Mouse (Mus musculus) midbrain, embryonic 13.5 days (tissue): ENCODE data around the gene Hist2h2be. TPM values are rescaled to one million over a fixed set of nuclear protein-coding genes. Genes with fewer than 3 reads are reported as not detected.
"Not testable (repeated sequence)": the region's sequence is repeated elsewhere in the genome, so short reads cannot be mapped to it uniquely, and the experiment has no call there.

Experiments used
- ATAC-seq: fragments of 200-750 bp; cut with Nextera tagmentation; 2 replicates; pipeline ENCODE4 v1.8.0; 2017; ENCODE audit warnings: mild to moderate bottlenecking, moderate TSS enrichment, moderate library complexity
- H3K27ac ChIP-seq: fragments of 300-500 bp; sonication (generic); 2 replicates; pipeline ENCODE4 v1.5.1; 2015; ENCODE audit warnings: inconsistent platforms, mild to moderate bottlenecking, moderate library complexity
- H3K27me3 ChIP-seq: fragments of 300-500 bp; sonication (generic); 2 replicates; pipeline ENCODE4 v1.6.1; 2015; ENCODE audit warnings: mild to moderate bottlenecking, inconsistent platforms
- H3K36me3 ChIP-seq: fragments of 300-500 bp; sonication (generic); 2 replicates; pipeline ENCODE4 v1.6.1; 2015; ENCODE audit warnings: mild to moderate bottlenecking, inconsistent platforms
- H3K4me1 ChIP-seq: fragments of 300-500 bp; sonication (generic); replicated peaks from 2 replicates; pipeline ENCODE4 v1.6.1; 2015; ENCODE audit warnings: inconsistent platforms
- H3K4me2 ChIP-seq: fragments of 300-500 bp; sonication (generic); replicated peaks from 2 replicates; pipeline ENCODE4 v1.6.1; 2015; ENCODE audit warnings: moderate library complexity, mild to moderate bottlenecking, inconsistent platforms
- H3K4me3 ChIP-seq: fragments of 300-500 bp; sonication (generic); replicated peaks from 2 replicates; pipeline ENCODE4 v1.5.1; 2015; ENCODE audit warnings: mild to moderate bottlenecking, inconsistent platforms
- H3K9ac ChIP-seq: fragments of 300-500 bp; sonication (generic); replicated peaks from 2 replicates; pipeline ENCODE4 v1.6.1; 2015; ENCODE audit warnings: mild to moderate bottlenecking, inconsistent platforms
- H3K9me3 ChIP-seq: fragments of 300-500 bp; sonication (generic); 2 replicates; pipeline ENCODE4 v1.6.1; 2016; ENCODE audit warnings: mild to moderate bottlenecking, inconsistent platforms
- WGBS: fragments of 180-500 bp; shearing (Covaris S2); methylation state at CpG from one replicate; pipeline ENCODE4 v1.1.7; 2015; 5-methylcytosine and 5-hydroxymethylcytosine counted together
- polyA plus RNA-seq: library from polyadenylated mRNA; unstranded; fragments of >200 nt; fragmentation: Nextera tagmentation; extraction: Ambion mirVana; gene quantifications from 2 replicates; pipeline ENCODE4 v1.2.1, GENCODE M21; 2015

Gene Hist2h2be
- polyA plus RNA-seq, 1 experiment from 2014 or later = 6.5 TPM

DNA sequence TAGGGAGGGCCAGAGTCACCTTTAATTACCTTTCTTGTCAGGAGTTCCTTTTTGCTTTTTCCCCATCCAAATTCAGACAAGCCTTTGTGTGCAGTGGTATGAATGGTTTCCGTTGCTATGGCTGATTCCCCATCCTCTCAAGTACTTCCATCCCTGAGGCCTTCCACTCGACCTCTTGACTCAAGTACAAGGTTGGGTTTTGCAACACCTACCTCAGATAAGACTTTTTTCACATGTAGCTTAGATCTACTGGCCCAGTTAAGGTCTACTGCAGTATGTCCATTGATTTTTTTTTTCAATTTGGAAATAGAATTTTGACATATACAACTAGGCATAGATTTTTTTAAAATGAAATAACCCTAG lies 10.8 kb downstream of the Hist2h2be start:
- H3K27me3 ChIP-seq = no peaks in the 10 kb centered on the region
- H3K36me3 ChIP-seq = no peaks in the 10 kb centered on the region
- H3K9me3 ChIP-seq = no peaks in the 10 kb centered on the region
- H3K27ac ChIP-seq = no peak overlapping the region
- no peak overlapping the region for H3K4me2 ChIP-seq
- no peak for ATAC-seq
- WGBS = 61% methylated on average over 2 of the region's 2 CpGs
- no peak overlapping the region for H3K9ac ChIP-seq
- no peak overlapping the region for H3K4me3 ChIP-seq
- H3K4me1 ChIP-seq = peaks cover 1% of the 10 kb centered on the region

- WGBS = 97% methylated on average over 2 of the region's 2 CpGs
- H3K4me3 ChIP-seq = no peak overlapping the region
- H3K9me3 ChIP-seq = no peaks in the 10 kb centered on the region
- no peak overlapping the region for H3K4me2 ChIP-seq
- H3K36me3 ChIP-seq = no peaks in the 10 kb centered on the region
- H3K4me1 ChIP-seq = peaks cover 17% of the 10 kb centered on the region
- H3K27me3 ChIP-seq = no peaks in the 10 kb centered on the region
- no peak for ATAC-seq
- no peak overlapping the region for H3K9ac ChIP-seq
- no peak overlapping the region for H3K27ac ChIP-seq
These were observed 14.0 kb downstream of the Hist2h2be start for GRCm38 (mm10) chr3:96234914-96235313.

- 80% methylated on average over 3 of the region's 3 CpGs for WGBS
- Histone ChIP-seq H3K4me2 (no peak overlapping the region), H3K4me3 (no peak overlapping the region), H3K4me1 (peaks cover 20% of the 10 kb centered on the region), H3K9ac (no peak overlapping the region), H3K27ac (no peak overlapping the region), H3K36me3 (no peaks in the 10 kb centered on the region), H3K9me3 (no peaks in the 10 kb centered on the region), H3K27me3 (no peaks in the 10 kb centered on the region)
- ATAC-seq = no peak
These were observed 14.9 kb downstream of the Hist2h2be start for GRCm38 (mm10) chr3:96235836-96236235.

GRCm38 (mm10) chr3:96236834-96237334 lies 16.0 kb downstream of the Hist2h2be start:
- peak overlapping the region; percentile 54; the same call in 1 of the 2 replicates for H3K9ac ChIP-seq
- H3K36me3 ChIP-seq = no peaks in the 10 kb centered on the region
- ATAC-seq = no peak
- no peak overlapping the region for H3K27ac ChIP-seq
- H3K9me3 ChIP-seq = no peaks in the 10 kb centered on the region
- H3K27me3 ChIP-seq = no peaks in the 10 kb centered on the region
- H3K4me2 ChIP-seq = peak overlapping the region; percentile 57
- peaks cover 24% of the 10 kb centered on the region for H3K4me1 ChIP-seq
- H3K4me3 ChIP-seq = peak overlapping the region; percentile 40; the same call in 1 of the 2 replicates
- WGBS = 85% methylated on average over 4 of the region's 4 CpGs

GRCm38 (mm10) chr3:96237335-96237903 lies 16.5 kb downstream of the Hist2h2be start:
- 25% methylated on average over 7 of the region's 7 CpGs for WGBS
- Histone ChIP-seq H3K36me3 (no peaks in the 10 kb centered on the region), H3K4me2 (peak overlapping the region; percentile 57), H3K9ac (peak overlapping the region; percentile 54), H3K27ac (no peak overlapping the region), H3K4me3 (peak overlapping the region; percentile 40), H3K9me3 (no peaks in the 10 kb centered on the region), H3K27me3 (no peaks in the 10 kb centered on the region), H3K4me1 (peaks cover 24% of the 10 kb centered on the region)
- no peak for ATAC-seq

GRCm38 (mm10) chr3:96237904-96238511 lies 17.1 kb downstream of the Hist2h2be start:
- H3K27ac ChIP-seq = no peak overlapping the region; the same call in 1 of the 2 replicates
- no peaks in the 10 kb centered on the region for H3K27me3 ChIP-seq
- H3K36me3 ChIP-seq = no peaks in the 10 kb centered on the region
- H3K4me3 ChIP-seq = peak overlapping the region; percentile 40
- under 1% methylated on average over 12 of the region's 12 CpGs for WGBS
- H3K9me3 ChIP-seq = no peaks in the 10 kb centered on the region
- H3K4me1 ChIP-seq = peaks cover 24% of the 10 kb centered on the region
- H3K9ac ChIP-seq = peak overlapping the region; percentile 54
- no peak for ATAC-seq
- H3K4me2 ChIP-seq = peak overlapping the region; percentile 57

GRCm38 (mm10) chr3:96238954-96239793 lies 18.3 kb downstream of the Hist2h2be start, which contains the start of gene Hist2h3c2:
Hist2h3c2 (minus strand) TSS chr3:96239127.
- H3K4me3 ChIP-seq = peak within 1 kb of the TSS; percentile 41
- H3K9me3 ChIP-seq, H3K36me3 ChIP-seq, H3K27me3 ChIP-seq: not testable (repeated sequence)
- peak within 1 kb of the TSS; percentile 54 for H3K9ac ChIP-seq
- peak within 1 kb of the TSS; percentile 80 for H3K27ac ChIP-seq
- H3K4me2 ChIP-seq = peak within 1 kb of the TSS; percentile 57
- peaks cover 27% of the 10 kb centered on the region for H3K4me1 ChIP-seq
- peak; percentile 94 for ATAC-seq
- WGBS = under 1% methylated on average over 24 of the region's 68 CpGs

- WGBS = 3% methylated on average over 40 of the region's 85 CpGs
- peaks cover 35% of the 10 kb centered on the region for H3K4me1 ChIP-seq
- not testable (repeated sequence) for H3K9me3 ChIP-seq, H3K27me3 ChIP-seq, H3K36me3 ChIP-seq
- peak within 1 kb of the TSS; percentile 41 for H3K4me3 ChIP-seq
- peak within 1 kb of the TSS; percentile 83 for H3K27ac ChIP-seq
- peak; percentile 83 for ATAC-seq
- peak within 1 kb of the TSS; percentile 55 for H3K9ac ChIP-seq
- H3K4me2 ChIP-seq = peak within 1 kb of the TSS; percentile 46
These were observed 19.3 kb downstream of the Hist2h2be start, which contains the start of gene Hist2h2aa2 for GRCm38 (mm10) chr3:96239949-96240798. Hist2h2aa2 (minus strand) TSS chr3:96240276.

DNA sequence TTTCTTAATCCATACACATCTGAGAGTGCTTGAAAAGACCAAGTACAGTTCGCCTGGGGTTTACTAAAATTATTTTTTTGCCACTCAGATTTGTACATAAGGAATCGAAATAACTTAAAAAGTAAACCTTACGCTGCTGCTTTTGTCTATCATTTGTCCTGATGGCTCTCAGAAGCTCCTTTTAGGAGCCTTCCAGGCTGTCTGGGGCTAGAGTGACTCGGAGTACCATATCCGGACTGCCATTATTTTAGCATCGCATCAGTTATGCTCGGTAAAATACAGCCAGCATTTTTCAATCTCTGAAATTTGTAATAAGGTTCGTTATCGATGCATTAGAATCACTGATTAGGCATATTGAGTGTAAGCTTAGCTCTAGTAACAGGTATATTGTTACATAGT lies 19.9 kb downstream of the Hist2h2be start:
- 74% methylated on average over 9 of the region's 9 CpGs for WGBS
- peak overlapping the region; percentile 83 for H3K27ac ChIP-seq
- H3K9ac ChIP-seq = peak overlapping the region; percentile 55
- H3K9me3 ChIP-seq = no peaks in the 10 kb centered on the region
- no peak for ATAC-seq
- peaks cover 35% of the 10 kb centered on the region for H3K4me1 ChIP-seq
- H3K4me2 ChIP-seq = peak overlapping the region; percentile 44
- no peaks in the 10 kb centered on the region for H3K36me3 ChIP-seq
- H3K4me3 ChIP-seq = peak overlapping the region; percentile 22
- H3K27me3 ChIP-seq = no peaks in the 10 kb centered on the region

- no peak for ATAC-seq
- WGBS = 88% methylated on average over 7 of the region's 7 CpGs
- peak overlapping the region; percentile 42; the same call in 1 of the 2 replicates for H3K4me3 ChIP-seq
These were observed 23.1 kb downstream of the Hist2h2be start for GRCm38 (mm10) chr3:96243921-96244572.

More at GRCm38 (mm10) chr3:96243921-96244572, 23.1 kb downstream of the Hist2h2be start:
- Histone ChIP-seq H3K36me3 (no peaks in the 10 kb centered on the region), H3K4me1 (peaks cover 38% of the 10 kb centered on the region), H3K27me3 (no peaks in the 10 kb centered on the region), H3K9me3 (no peaks in the 10 kb centered on the region), H3K27ac (peak overlapping the region; percentile 94), H3K9ac (no peak overlapping the region), H3K4me2 (peak overlapping the region; percentile 63)
